Mouse (Mus musculus): ENCODE measurements around the gene Xrcc4. TPM values are rescaled to one million over a fixed set of nuclear protein-coding genes. Genes with fewer than 3 reads are reported as not detected.

Xrcc4 gene
- polyA plus RNA-seq, 1 experiment from 2014 or later: 6.9 TPM

- no peak overlapping the region for H3K4me3 ChIP-seq (replicated peaks)
- H3K27ac ChIP-seq: no peak overlapping the region
- 59% methylated on average over 4 of the region's 4 CpGs for WGBS (ENCODE audit: insufficient replicate concordance)
- DNase-seq (no peak), ATAC-seq (ENCODE audit: low read depth) (no peak)
- no peaks in the 10 kb centered on the region for H3K9me3 ChIP-seq (replicated peaks)
- H3K4me1 ChIP-seq (replicated peaks): no peaks in the 10 kb centered on the region
- no peak overlapping the region for H3K9ac ChIP-seq
- H3K27me3 ChIP-seq: no peaks in the 10 kb centered on the region
- H3K36me3 ChIP-seq: no peaks in the 10 kb centered on the region
- no peak overlapping the region for H3K4me2 ChIP-seq
Observed at GRCm38 (mm10) chr13:90032977-90033376, 56.4 kb downstream of the Xrcc4 start.

- no peak overlapping the region for H3K4me2 ChIP-seq
- DNase-seq (no peak), ATAC-seq (ENCODE audit: low read depth) (no peak)
- no peak overlapping the region for H3K4me3 ChIP-seq (replicated peaks)
- no peaks in the 10 kb centered on the region for H3K36me3 ChIP-seq
- H3K9ac ChIP-seq: no peak overlapping the region
- H3K9me3 ChIP-seq (replicated peaks): no peaks in the 10 kb centered on the region
- no peaks in the 10 kb centered on the region for H3K27me3 ChIP-seq
- 51% methylated on average over 2 of the region's 2 CpGs for WGBS (ENCODE audit: insufficient replicate concordance)
- no peak overlapping the region for H3K27ac ChIP-seq
- H3K4me1 ChIP-seq (replicated peaks): no peaks in the 10 kb centered on the region
Observed at GRCm38 (mm10) chr13:90032523-90032922, 56.9 kb downstream of the Xrcc4 start.

DNA sequence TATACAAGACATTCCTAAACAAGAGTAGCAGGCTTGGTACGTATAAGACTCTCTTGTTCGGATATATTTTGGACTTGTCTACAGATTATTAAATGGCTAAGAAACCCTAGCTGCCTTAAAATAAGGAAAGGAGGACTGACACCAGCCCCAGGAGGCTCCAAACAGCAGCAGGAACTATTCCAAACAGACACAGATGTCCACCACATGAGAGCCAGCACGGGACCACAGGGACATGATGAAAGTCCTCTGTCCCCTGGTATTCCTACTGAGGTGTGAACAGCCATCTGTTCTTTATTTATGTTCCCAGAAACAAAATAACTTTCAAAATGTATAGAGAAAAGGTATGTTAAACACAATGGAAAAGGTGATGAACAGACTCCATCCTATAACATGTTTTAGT, 58.5 kb downstream of the Xrcc4 start:
- Histone ChIP-seq H3K36me3 (no peaks in the 10 kb centered on the region), H3K27me3 (no peaks in the 10 kb centered on the region), H3K27ac (no peak overlapping the region), H3K9me3 (replicated peaks) (no peaks in the 10 kb centered on the region), H3K4me2 (no peak overlapping the region), H3K4me1 (replicated peaks) (no peaks in the 10 kb centered on the region), H3K4me3 (replicated peaks) (no peak overlapping the region), H3K9ac (no peak overlapping the region)
- DNase-seq: no peak
- WGBS (ENCODE audit: insufficient replicate concordance): 77% methylated on average over 3 of the region's 3 CpGs
- ATAC-seq (ENCODE audit: low read depth): no peak

- Histone ChIP-seq H3K9ac (no peak overlapping the region), H3K27me3 (no peaks in the 10 kb centered on the region), H3K4me3 (replicated peaks) (no peak overlapping the region), H3K4me2 (0 out of 2 replicates have a peak overlapping the region, but pooled peaks have one; percentile 3), H3K36me3 (no peaks in the 10 kb centered on the region), H3K9me3 (replicated peaks) (no peaks in the 10 kb centered on the region), H3K27ac (no peak overlapping the region), H3K4me1 (replicated peaks) (no peaks in the 10 kb centered on the region)
- ATAC-seq (ENCODE audit: low read depth) (no peak), DNase-seq (no peak)
- 37% methylated on average over 3 of the region's 3 CpGs for WGBS (ENCODE audit: insufficient replicate concordance)
Observed at GRCm38 (mm10) chr13:90012620-90013019, 76.8 kb downstream of the Xrcc4 start.

DNA sequence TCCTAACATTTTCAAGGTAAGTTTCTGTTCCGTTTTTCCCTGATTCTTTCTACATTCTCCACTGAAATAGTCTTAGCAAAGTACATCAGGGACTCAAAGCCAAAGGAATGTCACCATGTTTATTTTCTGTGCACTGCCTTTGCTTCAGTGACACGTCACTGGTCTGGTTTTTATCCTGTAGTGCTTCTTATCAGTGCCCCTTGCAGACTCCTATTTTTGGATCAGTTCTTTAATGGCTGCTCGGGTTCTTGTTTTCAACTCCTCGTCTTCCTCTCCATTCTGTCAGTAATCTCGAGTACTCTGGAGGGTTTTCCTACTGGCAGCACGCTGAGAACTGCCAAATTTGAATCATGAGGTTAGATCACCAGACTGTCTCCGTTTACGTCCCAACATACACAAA, 77.2 kb downstream of the Xrcc4 start:
- Histone ChIP-seq H3K4me2 (0 out of 2 replicates have a peak overlapping the region, but pooled peaks have one; percentile 3), H3K27ac (no peak overlapping the region), H3K27me3 (no peaks in the 10 kb centered on the region), H3K4me3 (replicated peaks) (no peak overlapping the region), H3K9ac (no peak overlapping the region), H3K36me3 (no peaks in the 10 kb centered on the region), H3K4me1 (replicated peaks) (no peaks in the 10 kb centered on the region), H3K9me3 (replicated peaks) (no peaks in the 10 kb centered on the region)
- no peak for DNase-seq
- ATAC-seq (ENCODE audit: low read depth): no peak
- 25% methylated on average over 8 of the region's 8 CpGs for WGBS (ENCODE audit: insufficient replicate concordance)

- H3K4me2 ChIP-seq: no peak overlapping the region
- WGBS (ENCODE audit: insufficient replicate concordance): 66% methylated on average over 8 of the region's 8 CpGs
- H3K27ac ChIP-seq: no peak overlapping the region
- DNase-seq: no peak
- H3K4me3 ChIP-seq (replicated peaks): no peak overlapping the region
- H3K9me3 ChIP-seq (replicated peaks): no peaks in the 10 kb centered on the region
- no peaks in the 10 kb centered on the region for H3K4me1 ChIP-seq (replicated peaks)
- no peaks in the 10 kb centered on the region for H3K27me3 ChIP-seq
- H3K36me3 ChIP-seq: no peaks in the 10 kb centered on the region
- ATAC-seq (ENCODE audit: low read depth): no peak
- H3K9ac ChIP-seq: no peak overlapping the region
Observed at GRCm38 (mm10) chr13:90011129-90011528, 78.3 kb downstream of the Xrcc4 start.

- DNase-seq (no peak), ATAC-seq (ENCODE audit: low read depth) (no peak)
- Histone ChIP-seq H3K4me1 (replicated peaks) (no peaks in the 10 kb centered on the region), H3K9ac (no peak overlapping the region), H3K27ac (no peak overlapping the region), H3K4me2 (no peak overlapping the region), H3K36me3 (no peaks in the 10 kb centered on the region), H3K4me3 (replicated peaks) (no peak overlapping the region), H3K27me3 (no peaks in the 10 kb centered on the region), H3K9me3 (replicated peaks) (no peaks in the 10 kb centered on the region)
Observed at GRCm38 (mm10) chr13:90009786-90010185, 79.6 kb downstream of the Xrcc4 start.

DNA sequence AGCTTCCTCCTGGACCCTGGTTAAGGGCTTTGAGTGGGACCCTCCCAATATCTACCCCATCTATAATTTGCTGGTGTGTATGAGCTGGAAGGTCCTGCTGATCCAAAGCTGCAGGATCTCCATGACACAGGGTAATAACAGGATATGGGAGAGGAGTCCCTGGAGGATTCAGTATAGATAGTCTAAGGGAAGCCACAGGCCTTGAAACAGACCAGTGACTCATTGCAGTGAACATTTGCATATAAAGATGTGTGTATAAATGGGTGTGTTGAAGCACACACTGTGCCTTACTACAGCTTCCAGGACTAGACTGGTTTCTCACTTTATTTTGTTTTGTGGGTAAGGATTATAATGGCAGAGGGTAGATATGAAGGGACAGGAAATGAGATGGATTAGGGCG, 83.8 kb downstream of the Xrcc4 start:
- H3K9ac ChIP-seq: no peak overlapping the region
- H3K9me3 ChIP-seq (replicated peaks): no peaks in the 10 kb centered on the region
- ATAC-seq (ENCODE audit: low read depth) (no peak), DNase-seq (no peak)
- no peak overlapping the region for H3K4me2 ChIP-seq
- no peaks in the 10 kb centered on the region for H3K36me3 ChIP-seq
- H3K27ac ChIP-seq: no peak overlapping the region
- H3K4me3 ChIP-seq (replicated peaks): no peak overlapping the region
- H3K4me1 ChIP-seq (replicated peaks): no peaks in the 10 kb centered on the region
- no peaks in the 10 kb centered on the region for H3K27me3 ChIP-seq
- 82% methylated on average over 1 of the region's 1 CpGs for WGBS (ENCODE audit: insufficient replicate concordance)

DNA sequence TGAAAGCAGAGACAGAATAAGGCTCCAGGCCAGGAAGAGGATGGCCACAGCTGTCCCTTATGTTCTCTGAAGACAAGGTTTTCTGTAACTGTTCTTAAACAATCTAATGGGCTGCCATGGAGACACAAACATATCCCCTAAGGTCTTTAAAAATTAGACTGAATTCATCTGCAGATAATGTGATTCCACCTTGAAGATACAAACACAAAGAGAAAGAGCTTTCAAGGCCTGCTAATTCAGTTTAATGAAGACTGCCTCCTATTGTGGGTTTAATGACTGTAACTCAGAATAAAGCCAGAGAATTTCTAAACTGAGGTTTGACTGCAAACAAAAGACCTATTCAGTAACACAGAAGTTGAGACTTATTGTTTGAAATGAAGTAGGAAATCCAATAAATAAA, 91.9 kb downstream of the Xrcc4 start:
- H3K9me3 ChIP-seq (replicated peaks): no peaks in the 10 kb centered on the region
- H3K4me2 ChIP-seq: no peak overlapping the region
- no peaks in the 10 kb centered on the region for H3K27me3 ChIP-seq
- H3K9ac ChIP-seq: no peak overlapping the region
- no peaks in the 10 kb centered on the region for H3K36me3 ChIP-seq
- DNase-seq: no peak
- H3K4me1 ChIP-seq (replicated peaks): no peaks in the 10 kb centered on the region
- no peak overlapping the region for H3K27ac ChIP-seq
- no peak for ATAC-seq (ENCODE audit: low read depth)
- H3K4me3 ChIP-seq (replicated peaks): no peak overlapping the region

- no peaks in the 10 kb centered on the region for H3K9me3 ChIP-seq (replicated peaks)
- H3K9ac ChIP-seq: no peak overlapping the region
- no peak overlapping the region for H3K4me3 ChIP-seq (replicated peaks)
- ATAC-seq (ENCODE audit: low read depth) (no peak), DNase-seq (no peak)
- no peak overlapping the region for H3K4me2 ChIP-seq
- H3K27me3 ChIP-seq: no peaks in the 10 kb centered on the region
- H3K27ac ChIP-seq: no peak overlapping the region
- no peaks in the 10 kb centered on the region for H3K4me1 ChIP-seq (replicated peaks)
- WGBS (ENCODE audit: insufficient replicate concordance): 24% methylated on average over 2 of the region's 2 CpGs
- no peaks in the 10 kb centered on the region for H3K36me3 ChIP-seq
Observed at GRCm38 (mm10) chr13:89986087-89986486, 103.3 kb downstream of the Xrcc4 start.

DNA sequence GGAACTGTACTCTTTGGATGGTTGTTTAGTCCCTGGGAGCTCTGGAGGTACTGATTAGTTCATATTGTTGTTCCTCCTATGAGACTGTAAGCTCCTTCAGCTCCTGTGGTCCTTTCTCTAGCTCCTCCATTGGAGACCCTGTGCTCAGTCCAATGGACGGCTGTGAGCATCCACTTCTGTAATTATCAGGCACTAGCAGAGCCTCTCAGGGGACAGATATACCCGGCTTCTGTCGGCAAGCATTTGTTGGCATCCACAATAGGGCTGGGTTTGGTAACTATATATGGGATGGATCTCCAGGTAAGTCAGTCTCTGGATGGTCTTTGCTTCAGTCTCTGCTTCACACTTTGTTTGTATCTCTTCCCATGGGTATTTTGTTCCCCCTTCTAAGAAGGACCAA, 118.5 kb downstream of the Xrcc4 start:
- WGBS (ENCODE audit: insufficient replicate concordance): 57% methylated on average over 3 of the region's 3 CpGs
- no peaks in the 10 kb centered on the region for H3K27me3 ChIP-seq
- no peaks in the 10 kb centered on the region for H3K36me3 ChIP-seq
- DNase-seq (no peak), ATAC-seq (ENCODE audit: low read depth) (peak; percentile 54; the same call in 1 of the 2 replicates)
- H3K4me3 ChIP-seq (replicated peaks): no peak overlapping the region
- no peaks in the 10 kb centered on the region for H3K4me1 ChIP-seq (replicated peaks)
- H3K4me2 ChIP-seq: no peak overlapping the region
- no peak overlapping the region for H3K27ac ChIP-seq
- H3K9me3 ChIP-seq (replicated peaks): no peaks in the 10 kb centered on the region
- H3K9ac ChIP-seq: no peak overlapping the region

GRCm38 (mm10) chr13:89968671-89969070, 120.7 kb downstream of the Xrcc4 start:
- no peak for ATAC-seq (ENCODE audit: low read depth)
- Histone ChIP-seq H3K27me3 (no peaks in the 10 kb centered on the region), H3K9me3 (replicated peaks) (no peaks in the 10 kb centered on the region), H3K27ac (no peak overlapping the region), H3K9ac (no peak overlapping the region), H3K4me2 (no peak overlapping the region), H3K4me3 (replicated peaks) (no peak overlapping the region), H3K36me3 (no peaks in the 10 kb centered on the region), H3K4me1 (replicated peaks) (no peaks in the 10 kb centered on the region)
- DNase-seq: no peak

DNA sequence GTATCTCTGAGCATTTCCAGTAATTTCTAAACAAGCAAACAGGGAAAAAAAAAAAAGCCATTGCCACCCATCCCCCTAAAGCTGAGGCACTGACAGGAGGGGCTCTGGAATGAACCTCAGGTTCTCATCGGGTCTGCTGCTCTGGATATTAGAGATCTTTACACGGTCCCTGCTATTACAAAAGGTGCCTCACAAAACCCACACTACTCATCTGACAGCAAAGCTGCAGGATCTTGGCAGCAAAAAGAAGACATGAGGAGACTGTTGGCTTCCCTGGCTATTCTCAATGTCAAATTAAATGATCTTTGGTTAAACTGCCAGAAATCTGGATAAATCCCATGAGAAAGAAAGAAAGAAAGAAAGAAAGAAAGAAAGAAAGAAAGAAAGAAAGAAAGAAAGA, 145.1 kb downstream of the Xrcc4 start:
- no peaks in the 10 kb centered on the region for H3K36me3 ChIP-seq
- H3K27me3 ChIP-seq: no peaks in the 10 kb centered on the region
- H3K27ac ChIP-seq: no peak overlapping the region
- WGBS (ENCODE audit: insufficient replicate concordance): 71% methylated on average over 2 of the region's 2 CpGs
- H3K9me3 ChIP-seq (replicated peaks): no peaks in the 10 kb centered on the region
- DNase-seq: no peak
- no peak overlapping the region for H3K4me2 ChIP-seq
- H3K4me1 ChIP-seq (replicated peaks): no peaks in the 10 kb centered on the region
- no peak for ATAC-seq (ENCODE audit: low read depth)
- H3K9ac ChIP-seq: no peak overlapping the region
- H3K4me3 ChIP-seq (replicated peaks): no peak overlapping the region

Measured in liver, embryonic 13.5 days (tissue).